Comparison of ENCODE assay signal across 19 mouse cellular contexts in the genomic region with DNA sequence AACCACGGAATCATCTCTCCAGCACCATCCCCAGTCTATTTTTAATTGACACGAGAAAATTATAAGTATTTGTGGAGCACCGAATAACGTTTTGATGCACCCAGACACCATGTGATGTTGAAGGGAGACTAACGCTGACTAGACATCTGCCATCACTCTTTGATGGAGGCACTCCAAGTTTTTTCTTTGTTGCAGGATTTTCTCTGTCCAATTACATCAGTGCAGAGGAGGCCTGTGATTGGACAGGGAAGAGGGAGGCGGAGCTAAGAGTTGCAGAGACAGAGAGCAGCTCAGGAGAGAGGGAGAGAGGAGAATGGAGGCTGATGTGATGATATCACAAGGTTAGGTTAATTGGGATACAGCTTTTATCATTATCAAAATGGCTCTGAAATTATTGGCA.
A peak's percentile ranks its signal among the peaks of the same experiment; 100 is the strongest.
DNase-seq lines count a peak whose midpoint lies in the region; ATAC-seq and TF ChIP-seq lines count a peak whose summit lies in the region.
"Had no signal": no experiment of that assay in that cellular context is flagged by ENCODE, and none has a peak within 500 bp of the region (broad histone marks: within the 10 kb centered on the region; RNA-seq: fewer than 3 reads in every experiment).

No protein-coding gene starts in this region.

- H3K4me1 ChIP-seq in forebrain, embryonic 12.5 days: peaks cover 7% of the 10 kb centered on the region; the same call in 1 of the 2 replicates
- no peaks in the 10 kb centered on the region for H3K4me1 ChIP-seq in forebrain, embryonic 11.5 days (replicated peaks; ENCODE audit: control insufficient read depth, insufficient read depth, low read length)
- H3K4me1 ChIP-seq: hindbrain, embryonic 12.5 days; lung, embryonic 15.5 days; neural tube, embryonic 15.5 days had no signal

- H3K4me3 ChIP-seq in forebrain, embryonic 12.5 days (replicated peaks): no peak overlapping the region
- no peak overlapping the region for H3K4me3 ChIP-seq in forebrain, embryonic 11.5 days (ENCODE audit: low read depth, low read length)
- no peak overlapping the region for H3K4me3 ChIP-seq in layer of hippocampus, adult 2 months
- H3K4me3 ChIP-seq: hindbrain, embryonic 12.5 days; lung, embryonic 15.5 days; neural tube, embryonic 15.5 days had no signal

- no peak overlapping the region for H3K9ac ChIP-seq in forebrain, embryonic 12.5 days
- H3K9ac ChIP-seq in forebrain, embryonic 11.5 days (ENCODE audit: low read length): no peak overlapping the region
- H3K9ac ChIP-seq: hindbrain, embryonic 12.5 days; lung, embryonic 15.5 days; neural tube, embryonic 15.5 days had no signal

- no peaks in the 10 kb centered on the region for H3K36me3 ChIP-seq in forebrain, embryonic 12.5 days (replicated peaks)
- no peaks in the 10 kb centered on the region for H3K36me3 ChIP-seq in forebrain, embryonic 11.5 days (ENCODE audit: control insufficient read depth, insufficient read depth, low read length)
- H3K36me3 ChIP-seq: hindbrain, embryonic 12.5 days; lung, embryonic 15.5 days; neural tube, embryonic 15.5 days had no signal

- no peak overlapping the region for H3K27ac ChIP-seq in forebrain, embryonic 12.5 days
- H3K27ac ChIP-seq in forebrain, embryonic 11.5 days (ENCODE audit: low read depth, low read length): no peak overlapping the region
- H3K27ac ChIP-seq in layer of hippocampus, adult 2 months: peak overlapping the region; percentile 67
- H3K27ac ChIP-seq: hindbrain, embryonic 12.5 days; lung, embryonic 15.5 days; neural tube, embryonic 15.5 days had no signal

- 72% methylated on average over 6 of the region's 6 CpGs for WGBS in forebrain, embryonic 12.5 days
- 73% methylated on average over 6 of the region's 6 CpGs for WGBS in forebrain, embryonic 11.5 days

- H3K9me3 ChIP-seq in forebrain, embryonic 12.5 days: no peaks in the 10 kb centered on the region
- H3K9me3 ChIP-seq in forebrain, embryonic 11.5 days (ENCODE audit: control insufficient read depth, low read length): no peaks in the 10 kb centered on the region
- H3K9me3 ChIP-seq: hindbrain, embryonic 12.5 days; lung, embryonic 15.5 days; neural tube, embryonic 15.5 days had no signal

- no peak for DNase-seq in forebrain, embryonic 11.5 days (ENCODE audit: low spot score)
- peak; percentile 49 for DNase-seq in lung, postnatal 10 days
- DNase-seq in lung, adult 18-20 months: no peak
- peak; percentile 21 for DNase-seq in ZHBTc4 (ENCODE audit: low read depth, low spot score)
- DNase-seq in layer of hippocampus, adult 2 months (ENCODE audit: low spot score in 2 of 2): peak; percentile 72 to 76
- DNase-seq in testis, postnatal 10 days (ENCODE audit: low spot score): no peak
- DNase-seq in adrenal gland, adult 8-10 months: no peak
- DNase-seq: adrenal gland, postnatal 36 days; cerebellum, postnatal 36 days; gastrocnemius, postnatal 36 days; kidney, adult 8-10 months; kidney, postnatal 25 days; thymus, adult 18-20 months had no signal

- 0 out of 2 replicates have a peak, but pooled peaks have one; percentile 17 for ATAC-seq in forebrain, embryonic 12.5 days (ENCODE audit: low FRiP score)
- no peak for ATAC-seq in forebrain, embryonic 11.5 days (replicated peaks; ENCODE audit: low FRiP score)
- ATAC-seq: inflammation-experienced regulatory T-cells, adult 6 months had no signal

- no peak overlapping the region for H3K4me2 ChIP-seq in forebrain, embryonic 12.5 days
- no peak overlapping the region for H3K4me2 ChIP-seq in forebrain, embryonic 11.5 days (ENCODE audit: low read depth, low read length, severe bottlenecking)
- H3K4me2 ChIP-seq: hindbrain, embryonic 12.5 days; liver, embryonic 11.5 days; lung, embryonic 15.5 days; neural tube, embryonic 15.5 days had no signal

- no peaks in the 10 kb centered on the region for H3K27me3 ChIP-seq in forebrain, embryonic 12.5 days
- H3K27me3 ChIP-seq in forebrain, embryonic 11.5 days (ENCODE audit: control insufficient read depth, insufficient read depth, low read length): no peaks in the 10 kb centered on the region
- H3K27me3 ChIP-seq: hindbrain, embryonic 12.5 days; lung, embryonic 15.5 days; neural tube, embryonic 15.5 days had no signal

- no peak for TF ChIP-seq CTCF in layer of hippocampus, adult 2 months (conservative IDR thresholded peaks at IDR 0.05)

Comparison
In these comparisons a context has a peak if more than half of its experiments do, and no peak if none do; other contexts are left out.
1. DNase-seq: peak in lung, postnatal 10 days (single experiment), ZHBTc4 (single experiment) and layer of hippocampus, adult 2 months (2 of 2); none in forebrain, embryonic 11.5 days (single experiment), lung, adult 18-20 months (0 of 2), testis, postnatal 10 days (single experiment) and adrenal gland, adult 8-10 months (single experiment).